Mouse (Mus musculus): ENCODE results near the gene Ddx39. TPM values are rescaled to one million over a fixed set of nuclear protein-coding genes. Genes with fewer than 3 reads are reported as not detected.

Gene Ddx39
- polyA plus RNA-seq (2021; fragmentation: Nextera tagmentation), result 20.6 TPM in 2 replicates
- long read RNA-seq, experiment 1, transcript Ddx39-201 (11 exons, 1,656 nt), result major isoform, 32 of 44 reads
- long read RNA-seq, experiment 1, partial matches to known transcripts, result 0 of 44 reads
- long read RNA-seq, experiment 1, other reads (novel, unspliced or antisense), result 5 of 44 reads
- long read RNA-seq, experiment 2, transcript Ddx39-205 (12 exons, 1,551 nt), result minor isoform, 6 of 159 reads
- long read RNA-seq, experiment 2, transcript Ddx39-202 (11 exons, 1,794 nt), result minor isoform, 10 of 159 reads
- long read RNA-seq, experiment 2, transcript Ddx39-203 (11 exons, 1,927 nt), result minor isoform, 27 of 159 reads
- long read RNA-seq, experiment 2, transcript Ddx39-201 (11 exons, 1,656 nt), result major isoform, 78 of 159 reads
- long read RNA-seq, experiment 2, partial matches to known transcripts, result 1 of 159 reads
- long read RNA-seq, experiment 2, other reads (novel, unspliced or antisense), result 37 of 159 reads

GRCm38 (mm10) chr8:83715031-83715690 lies at the start of gene Ddx39:
TSS of gene Ddx39 (plus strand) at chr8:83715177.

GRCm38 (mm10) chr8:83665969-83666865 lies 48.8 kb upstream of the Ddx39 start, which contains the start of gene Ptger1:
TSS of gene Ptger1 (plus strand) at chr8:83666678.

GRCm38 (mm10) chr8:83698661-83699453 lies 16.1 kb upstream of the Ddx39 start, which contains the start of gene Pkn1:
TSS of gene Pkn1 (minus strand) at chr8:83699179.

GRCm38 (mm10) chr8:83740976-83741741 lies 26.2 kb downstream of the Ddx39 start, which contains the start of gene Adgre5:
TSS of gene Adgre5 (minus strand) at chr8:83741326.

Small RNA genes within 50 kb of the gene (microRNA-seq; reads per million reads assigned to microRNA genes)
- 0.86 reads per million for gene Mir1668

Other genes starting within 250 kb of the Ddx39 start
- not detected in 2 replicates for gene Olfr370, start 179.4 kb upstream of the Ddx39 start, polyA plus RNA-seq (2021; fragmentation: Nextera tagmentation)
- 527 and 627 TPM in 2 replicates for gene Ndufb7, start 148.5 kb upstream of the Ddx39 start, polyA plus RNA-seq (2021; fragmentation: Nextera tagmentation)
- gene Tecr, start 107.2 kb upstream of the Ddx39 start, polyA plus RNA-seq (2021; fragmentation: Nextera tagmentation), result 1,403 and 1,488 TPM in 2 replicates
- 35.0 and 40.0 TPM in 2 replicates for gene Dnajb1, start 107.0 kb upstream of the Ddx39 start, polyA plus RNA-seq (2021; fragmentation: Nextera tagmentation)
- gene Gipc1, start 62.5 kb upstream of the Ddx39 start, polyA plus RNA-seq (2021; fragmentation: Nextera tagmentation), result 91.1 and 100 TPM in 2 replicates
- 0.21 and 0.26 TPM in 2 replicates for gene Ptger1, start 48.5 kb upstream of the Ddx39 start, polyA plus RNA-seq (2021; fragmentation: Nextera tagmentation)
- gene Pkn1, start 16.0 kb upstream of the Ddx39 start, polyA plus RNA-seq (2021; fragmentation: Nextera tagmentation), result 3.0 and 4.8 TPM in 2 replicates
- gene Adgre5, start 26.1 kb downstream of the Ddx39 start, polyA plus RNA-seq (2021; fragmentation: Nextera tagmentation), result 3.6 and 4.5 TPM in 2 replicates
- gene Adgrl1, start 184.9 kb downstream of the Ddx39 start, polyA plus RNA-seq (2021; fragmentation: Nextera tagmentation), result 16.6 and 20.0 TPM in 2 replicates
- 0.57 and 0.84 TPM in 2 replicates for gene Gm10644, start 240.0 kb downstream of the Ddx39 start, polyA plus RNA-seq (2021; fragmentation: Nextera tagmentation)
- gene Asf1b, start 240.3 kb downstream of the Ddx39 start, polyA plus RNA-seq (2021; fragmentation: Nextera tagmentation), result 0.98 and 1.1 TPM in 2 replicates